Mouse (Mus musculus): Measurements from ENCODE around the gene Olfr566. TPM values are rescaled to one million over a fixed set of nuclear protein-coding genes. Genes with fewer than 3 reads are reported as not detected.

Olfr566 gene
- polyA plus RNA-seq (2015; fragmentation: Nextera tagmentation; extraction: Ambion mirVana): not detected in 2 replicates

DNA sequence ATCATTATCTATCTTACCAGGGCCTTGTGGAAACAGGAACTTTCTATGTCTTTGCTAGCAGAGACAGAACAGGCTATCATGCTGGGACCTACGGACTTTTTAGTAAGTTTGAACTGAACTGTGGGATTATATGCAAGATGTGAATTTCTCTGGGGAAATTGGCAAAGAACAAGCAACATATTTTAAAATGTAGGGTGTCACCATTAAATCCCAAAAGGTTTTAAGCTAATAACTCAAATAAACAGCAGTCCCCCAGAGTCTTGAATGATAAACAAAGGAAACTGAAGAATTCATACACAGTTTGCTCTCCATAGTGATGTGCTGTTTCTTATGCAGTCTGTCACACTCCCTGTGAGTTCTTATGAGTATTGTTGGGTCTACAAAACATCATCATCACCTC lies at the start of gene Olfr566:
Gene Olfr566 (minus strand): TSS at position 101 of the 400 bp plus-strand sequence.
- Histone ChIP-seq H3K4me2 (no peak within 1 kb of the TSS), H3K4me3 (no peak within 1 kb of the TSS), H3K9me3 (replicated peaks) (no peaks in the 10 kb centered on the region), H3K9ac (no peak within 1 kb of the TSS), H3K27ac (no peak within 1 kb of the TSS), H3K36me3 (ENCODE audit: poor library complexity, severe bottlenecking) (no peaks in the 10 kb centered on the region), H3K27me3 (no peaks in the 10 kb centered on the region), H3K4me1 (no peaks in the 10 kb centered on the region)
- WGBS: 93% methylated on average over 1 of the region's 1 CpGs
- no peak for ATAC-seq

DNA sequence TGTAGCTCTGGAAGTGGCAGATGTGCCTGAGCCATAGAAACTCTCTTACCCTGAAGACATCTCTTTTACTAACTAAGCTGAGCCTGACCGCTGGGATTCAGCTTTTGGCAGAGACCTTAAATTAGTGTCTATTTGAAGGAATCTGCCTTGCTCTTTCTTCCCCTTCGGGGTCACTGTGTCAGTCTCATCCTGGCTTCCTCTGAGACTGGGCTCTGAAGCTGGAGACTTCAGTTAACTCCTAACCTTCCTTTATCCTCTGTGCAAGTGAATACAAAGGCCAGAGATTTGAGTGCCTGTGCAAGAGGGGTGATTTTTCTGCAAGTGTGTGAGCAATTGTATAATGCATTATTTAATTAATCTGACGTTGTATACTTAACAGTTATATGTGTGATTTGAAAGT lies 32.2 kb upstream of the Olfr566 start, which contains the start of gene Olfr569:
Gene Olfr569 (minus strand): TSS at position 101 of the 400 bp plus-strand sequence.
- Histone ChIP-seq H3K4me3 (no peak within 1 kb of the TSS), H3K4me1 (no peaks in the 10 kb centered on the region), H3K9me3 (replicated peaks) (no peaks in the 10 kb centered on the region), H3K27me3 (no peaks in the 10 kb centered on the region), H3K4me2 (no peak within 1 kb of the TSS), H3K9ac (no peak within 1 kb of the TSS), H3K36me3 (ENCODE audit: poor library complexity, severe bottlenecking) (no peaks in the 10 kb centered on the region), H3K27ac (no peak within 1 kb of the TSS)
- no peak for ATAC-seq
- WGBS: 74% methylated on average over 3 of the region's 3 CpGs

DNA sequence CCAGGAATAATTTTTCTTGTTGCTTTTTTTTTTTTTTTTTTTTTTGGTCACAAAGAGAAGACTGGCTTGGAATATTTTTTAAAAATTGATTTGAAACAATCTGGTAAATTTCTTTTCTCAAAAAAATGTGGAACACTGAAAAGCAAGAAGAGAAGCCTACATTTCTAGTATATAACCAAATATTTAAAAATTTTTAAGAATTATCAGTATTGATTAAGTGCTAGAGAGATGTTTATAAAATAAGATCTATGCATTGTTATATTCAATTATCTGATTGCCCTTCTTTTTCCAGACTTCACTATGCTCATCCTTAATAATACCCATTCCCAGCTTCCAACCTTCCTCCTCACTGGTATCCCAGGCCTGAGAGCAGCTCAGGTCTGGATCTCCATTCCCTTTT lies 18.3 kb upstream of the Olfr566 start, which contains the start of gene Olfr568:
Gene Olfr568 (plus strand): TSS at position 301 of the 400 bp plus-strand sequence.
- Histone ChIP-seq H3K9me3 (replicated peaks) (no peaks in the 10 kb centered on the region), H3K4me1 (no peaks in the 10 kb centered on the region), H3K9ac (no peak within 1 kb of the TSS), H3K4me3 (no peak within 1 kb of the TSS), H3K27ac (no peak within 1 kb of the TSS), H3K4me2 (no peak within 1 kb of the TSS), H3K27me3 (no peaks in the 10 kb centered on the region), H3K36me3 (ENCODE audit: poor library complexity, severe bottlenecking) (no peaks in the 10 kb centered on the region)
- ATAC-seq: no peak

DNA sequence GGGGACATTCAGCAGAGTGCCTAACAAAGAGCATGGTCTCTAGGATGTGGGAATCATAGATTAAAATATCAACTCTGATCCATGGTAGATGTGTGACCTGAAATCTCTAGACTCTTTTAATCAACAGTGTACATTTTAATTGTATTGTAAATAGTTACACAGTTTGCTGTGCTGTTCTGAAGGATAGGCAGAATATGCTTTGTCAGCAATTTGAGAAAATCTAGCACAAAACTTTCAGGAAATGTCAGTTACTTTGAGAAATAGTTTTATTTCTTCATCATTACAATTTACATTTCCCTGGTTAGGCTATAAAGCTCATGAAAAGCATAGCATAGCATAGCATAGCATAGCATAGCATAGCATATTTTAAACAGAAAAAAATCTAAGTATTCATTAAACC lies 2.8 kb downstream of the Olfr566 start:
- no peak overlapping the region for H3K4me2 ChIP-seq
- no peak for ATAC-seq

More for the DNA sequence above, 2.8 kb downstream of the Olfr566 start:
- no peaks in the 10 kb centered on the region for H3K36me3 ChIP-seq (ENCODE audit: poor library complexity, severe bottlenecking)
- no peaks in the 10 kb centered on the region for H3K9me3 ChIP-seq (replicated peaks)
- H3K4me1 ChIP-seq: no peaks in the 10 kb centered on the region
- H3K27me3 ChIP-seq: no peaks in the 10 kb centered on the region
- no peak overlapping the region for H3K9ac ChIP-seq
- no peak overlapping the region for H3K4me3 ChIP-seq
- H3K27ac ChIP-seq: no peak overlapping the region

Other genes with a start within 250 kb of the Olfr566 start
- gene Olfr553, start 240.5 kb downstream of the Olfr566 start, polyA plus RNA-seq (2015; fragmentation: Nextera tagmentation; extraction: Ambion mirVana): not detected in 2 replicates
- not detected in 2 replicates for gene Olfr554, start 220.3 kb downstream of the Olfr566 start, polyA plus RNA-seq (2015; fragmentation: Nextera tagmentation; extraction: Ambion mirVana)
- gene Olfr555, start 199.9 kb downstream of the Olfr566 start, polyA plus RNA-seq (2015; fragmentation: Nextera tagmentation; extraction: Ambion mirVana): not detected in 2 replicates
- not detected in 2 replicates for gene Olfr556, start 193.9 kb downstream of the Olfr566 start, polyA plus RNA-seq (2015; fragmentation: Nextera tagmentation; extraction: Ambion mirVana)
- gene Trim68, start 171.4 kb downstream of the Olfr566 start, polyA plus RNA-seq (2015; fragmentation: Nextera tagmentation; extraction: Ambion mirVana): 5.2 and 6.5 TPM in 2 replicates
- gene Olfr557, start 162.9 kb downstream of the Olfr566 start, polyA plus RNA-seq (2015; fragmentation: Nextera tagmentation; extraction: Ambion mirVana): not detected in 2 replicates
- not detected in 2 replicates for gene Olfr558, start 156.6 kb downstream of the Olfr566 start, polyA plus RNA-seq (2015; fragmentation: Nextera tagmentation; extraction: Ambion mirVana)
- gene Olfr33, start 139.7 kb downstream of the Olfr566 start, polyA plus RNA-seq (2015; fragmentation: Nextera tagmentation; extraction: Ambion mirVana): not detected in 2 replicates
- gene Olfr559, start 131.3 kb downstream of the Olfr566 start, polyA plus RNA-seq (2015; fragmentation: Nextera tagmentation; extraction: Ambion mirVana): not detected in 2 replicates
- gene Olfr560, start 99.4 kb downstream of the Olfr566 start, polyA plus RNA-seq (2015; fragmentation: Nextera tagmentation; extraction: Ambion mirVana): not detected in 2 replicates
- not detected in 2 replicates for gene Olfr78, start 99.3 kb downstream of the Olfr566 start, polyA plus RNA-seq (2015; fragmentation: Nextera tagmentation; extraction: Ambion mirVana)
- gene Olfr561, start 87.5 kb downstream of the Olfr566 start, polyA plus RNA-seq (2015; fragmentation: Nextera tagmentation; extraction: Ambion mirVana): not detected in 2 replicates
- not detected in 2 replicates for gene Olfr564, start 55.3 kb downstream of the Olfr566 start, polyA plus RNA-seq (2015; fragmentation: Nextera tagmentation; extraction: Ambion mirVana)
- not detected in 2 replicates for gene Olfr568, start 18.4 kb upstream of the Olfr566 start, polyA plus RNA-seq (2015; fragmentation: Nextera tagmentation; extraction: Ambion mirVana)
- not detected in 2 replicates for gene Olfr569, start 32.1 kb upstream of the Olfr566 start, polyA plus RNA-seq (2015; fragmentation: Nextera tagmentation; extraction: Ambion mirVana)
- gene Olfr570, start 35.8 kb upstream of the Olfr566 start, polyA plus RNA-seq (2015; fragmentation: Nextera tagmentation; extraction: Ambion mirVana): not detected in 2 replicates
- gene Olfr571, start 58.8 kb upstream of the Olfr566 start, polyA plus RNA-seq (2015; fragmentation: Nextera tagmentation; extraction: Ambion mirVana): not detected in 2 replicates
- gene Olfr572, start 65.6 kb upstream of the Olfr566 start, polyA plus RNA-seq (2015; fragmentation: Nextera tagmentation; extraction: Ambion mirVana): not detected in 2 replicates
- gene Olfr573-ps1, start 83.8 kb upstream of the Olfr566 start, polyA plus RNA-seq (2015; fragmentation: Nextera tagmentation; extraction: Ambion mirVana): not detected in 2 replicates
- not detected in 2 replicates for gene Olfr574, start 89.7 kb upstream of the Olfr566 start, polyA plus RNA-seq (2015; fragmentation: Nextera tagmentation; extraction: Ambion mirVana)
- not detected in 2 replicates for gene Olfr575, start 100.0 kb upstream of the Olfr566 start, polyA plus RNA-seq (2015; fragmentation: Nextera tagmentation; extraction: Ambion mirVana)
- gene Olfr576, start 103.9 kb upstream of the Olfr566 start, polyA plus RNA-seq (2015; fragmentation: Nextera tagmentation; extraction: Ambion mirVana): not detected in 2 replicates
- not detected in 2 replicates for gene Olfr577, start 117.2 kb upstream of the Olfr566 start, polyA plus RNA-seq (2015; fragmentation: Nextera tagmentation; extraction: Ambion mirVana)
- gene Olfr578, start 130.6 kb upstream of the Olfr566 start, polyA plus RNA-seq (2015; fragmentation: Nextera tagmentation; extraction: Ambion mirVana): not detected in 2 replicates
- gene Olfr582, start 179.3 kb upstream of the Olfr566 start, polyA plus RNA-seq (2015; fragmentation: Nextera tagmentation; extraction: Ambion mirVana): not detected in 2 replicates
- not detected in 2 replicates for gene Olfr583, start 192.5 kb upstream of the Olfr566 start, polyA plus RNA-seq (2015; fragmentation: Nextera tagmentation; extraction: Ambion mirVana)
- not detected in 2 replicates for gene Olfr584, start 223.1 kb upstream of the Olfr566 start, polyA plus RNA-seq (2015; fragmentation: Nextera tagmentation; extraction: Ambion mirVana)
- not detected in 2 replicates for gene Olfr585, start 239.0 kb upstream of the Olfr566 start, polyA plus RNA-seq (2015; fragmentation: Nextera tagmentation; extraction: Ambion mirVana)

Data from forebrain, embryonic 13.5 days (tissue).